Mouse (Mus musculus): ENCODE measurements around the gene Ier5. TPM values are rescaled to one million over a fixed set of nuclear protein-coding genes. Genes with fewer than 3 reads are reported as not detected.
A peak's percentile ranks its signal among the peaks of the same experiment; 100 is the strongest.

The Ier5 gene
- polyA plus RNA-seq, 1 experiment from 2014 or later, result 15.1 TPM

GRCm38 (mm10) chr1:155102631-155103030 is 3.2 kb upstream of the Ier5 start:
- ATAC-seq (ENCODE audit: insufficient read depth) (no peak), DNase-seq (no peak)
- Histone ChIP-seq H3K4me2 (no peak overlapping the region), H3K4me1 (ENCODE audit: insufficient read depth) (peaks cover 3% of the 10 kb centered on the region; the same call in 1 of the 2 replicates), H3K9ac (no peak overlapping the region), H3K36me3 (ENCODE audit: insufficient read depth) (no peaks in the 10 kb centered on the region), H3K4me3 (ENCODE audit: low read depth, low read length) (no peak overlapping the region), H3K9me3 (ENCODE audit: low read depth, low read length) (no peaks in the 10 kb centered on the region), H3K27ac (ENCODE audit: low read depth) (no peak overlapping the region), H3K27me3 (ENCODE audit: insufficient read depth, low read length) (no peaks in the 10 kb centered on the region)
- WGBS, result 54% methylated on average over 4 of the region's 4 CpGs
- TF ChIP-seq CTCF (IDR thresholded peaks at IDR 0.05; ENCODE audit: low read depth), result no peak

- WGBS, result under 1% methylated on average over 93 of the region's 93 CpGs
- peak; percentile 62 for ATAC-seq (ENCODE audit: insufficient read depth)
- DNase-seq, result peak; percentile 63
These were observed 753 bp downstream of the Ier5 start for GRCm38 (mm10) chr1:155098486-155099279.

GRCm38 (mm10) chr1:155097931-155098485 is 1.4 kb downstream of the Ier5 start:
- Histone ChIP-seq H3K4me3 (ENCODE audit: low read depth, low read length) (peak overlapping the region; percentile 98), H3K4me2 (peak overlapping the region; percentile 84), H3K36me3 (ENCODE audit: insufficient read depth) (peaks cover 6% of the 10 kb centered on the region; the same call in 1 of the 2 replicates), H3K4me1 (ENCODE audit: insufficient read depth) (peaks cover 30% of the 10 kb centered on the region), H3K27me3 (ENCODE audit: insufficient read depth, low read length) (no peaks in the 10 kb centered on the region), H3K9me3 (ENCODE audit: low read depth, low read length) (no peaks in the 10 kb centered on the region), H3K9ac (peak overlapping the region; percentile 99), H3K27ac (ENCODE audit: low read depth) (peak overlapping the region; percentile 91)
- TF ChIP-seq CTCF (IDR thresholded peaks at IDR 0.05; ENCODE audit: low read depth), result 0 out of 2 replicates have a peak, but pooled peaks have one; percentile 6
- ATAC-seq (ENCODE audit: insufficient read depth), result peak; percentile 10; the same call in 1 of the 2 replicates
- DNase-seq, result peak; percentile 65
- WGBS, result under 1% methylated on average over 33 of the region's 33 CpGs

More at GRCm38 (mm10) chr1:155098486-155099279, 753 bp downstream of the Ier5 start:
- TF ChIP-seq CTCF (IDR thresholded peaks at IDR 0.05; ENCODE audit: low read depth), result no peak
- peak overlapping the region; percentile 91 for H3K27ac ChIP-seq (ENCODE audit: low read depth)
- peak overlapping the region; percentile 99 for H3K9ac ChIP-seq
- peaks cover 25% of the 10 kb centered on the region for H3K4me1 ChIP-seq (ENCODE audit: insufficient read depth)
- peak overlapping the region; percentile 84 for H3K4me2 ChIP-seq
- peak overlapping the region; percentile 98 for H3K4me3 ChIP-seq (ENCODE audit: low read depth, low read length)
- no peaks in the 10 kb centered on the region for H3K9me3 ChIP-seq (ENCODE audit: low read depth, low read length)
- H3K27me3 ChIP-seq (ENCODE audit: insufficient read depth, low read length), result no peaks in the 10 kb centered on the region
- peaks cover 6% of the 10 kb centered on the region; the same call in 1 of the 2 replicates for H3K36me3 ChIP-seq (ENCODE audit: insufficient read depth)

- Histone ChIP-seq H3K4me1 (ENCODE audit: insufficient read depth) (peaks cover 37% of the 10 kb centered on the region), H3K36me3 (ENCODE audit: insufficient read depth) (peaks cover 6% of the 10 kb centered on the region; the same call in 1 of the 2 replicates), H3K9me3 (ENCODE audit: low read depth, low read length) (no peaks in the 10 kb centered on the region), H3K4me3 (ENCODE audit: low read depth, low read length) (peak overlapping the region; percentile 98), H3K9ac (peak overlapping the region; percentile 99), H3K27ac (ENCODE audit: low read depth) (peak overlapping the region; percentile 91; the same call in 1 of the 2 replicates), H3K27me3 (ENCODE audit: insufficient read depth, low read length) (no peaks in the 10 kb centered on the region), H3K4me2 (peak overlapping the region; percentile 84)
- TF ChIP-seq CTCF (IDR thresholded peaks at IDR 0.05; ENCODE audit: low read depth), result no peak
- 23% methylated on average over 6 of the region's 6 CpGs for WGBS
- ATAC-seq (ENCODE audit: insufficient read depth) (no peak), DNase-seq (no peak)
These were observed 2.1 kb downstream of the Ier5 start for GRCm38 (mm10) chr1:155097354-155097753.

GRCm38 (mm10) chr1:155096620-155097261 is 2.7 kb downstream of the Ier5 start:
- Histone ChIP-seq H3K4me2 (peak overlapping the region; percentile 84), H3K4me1 (ENCODE audit: insufficient read depth) (peaks cover 43% of the 10 kb centered on the region), H3K9me3 (ENCODE audit: low read depth, low read length) (no peaks in the 10 kb centered on the region), H3K4me3 (ENCODE audit: low read depth, low read length) (peak overlapping the region; percentile 98), H3K9ac (peak overlapping the region; percentile 99), H3K27me3 (ENCODE audit: insufficient read depth, low read length) (no peaks in the 10 kb centered on the region), H3K27ac (ENCODE audit: low read depth) (no peak overlapping the region), H3K36me3 (ENCODE audit: insufficient read depth) (peaks cover 6% of the 10 kb centered on the region; the same call in 1 of the 2 replicates)
- no peak for TF ChIP-seq CTCF (IDR thresholded peaks at IDR 0.05; ENCODE audit: low read depth)
- DNase-seq, result no peak
- 65% methylated on average over 4 of the region's 4 CpGs for WGBS
- ATAC-seq (ENCODE audit: insufficient read depth), result no peak

- Histone ChIP-seq H3K27ac (ENCODE audit: low read depth) (peak overlapping the region; percentile 92), H3K4me2 (peak overlapping the region; percentile 29), H3K9ac (no peak overlapping the region), H3K4me1 (ENCODE audit: insufficient read depth) (peaks cover 50% of the 10 kb centered on the region), H3K27me3 (ENCODE audit: insufficient read depth, low read length) (no peaks in the 10 kb centered on the region), H3K4me3 (ENCODE audit: low read depth, low read length) (no peak overlapping the region), H3K9me3 (ENCODE audit: low read depth, low read length) (no peaks in the 10 kb centered on the region), H3K36me3 (ENCODE audit: insufficient read depth) (peaks cover 6% of the 10 kb centered on the region; the same call in 1 of the 2 replicates)
- ATAC-seq (ENCODE audit: insufficient read depth) (no peak), DNase-seq (no peak)
- TF ChIP-seq CTCF (IDR thresholded peaks at IDR 0.05; ENCODE audit: low read depth), result no peak
- 48% methylated on average over 9 of the region's 9 CpGs for WGBS
These were observed 5.3 kb downstream of the Ier5 start for GRCm38 (mm10) chr1:155093971-155094707.
